Mouse (Mus musculus) kidney, postnatal 36 days (tissue): ENCODE results near the gene Ranbp1.
A peak's percentile ranks its signal among the peaks of the same experiment; 100 is the strongest.

Experiments
- DNase-seq, 2 experiments: peaks; one replicate each; pipeline ENCODE4 v3.0.0; 2021 to 2022; ENCODE audit warnings: mixed read lengths in 2 of 2

The Ranbp1 gene

DNA sequence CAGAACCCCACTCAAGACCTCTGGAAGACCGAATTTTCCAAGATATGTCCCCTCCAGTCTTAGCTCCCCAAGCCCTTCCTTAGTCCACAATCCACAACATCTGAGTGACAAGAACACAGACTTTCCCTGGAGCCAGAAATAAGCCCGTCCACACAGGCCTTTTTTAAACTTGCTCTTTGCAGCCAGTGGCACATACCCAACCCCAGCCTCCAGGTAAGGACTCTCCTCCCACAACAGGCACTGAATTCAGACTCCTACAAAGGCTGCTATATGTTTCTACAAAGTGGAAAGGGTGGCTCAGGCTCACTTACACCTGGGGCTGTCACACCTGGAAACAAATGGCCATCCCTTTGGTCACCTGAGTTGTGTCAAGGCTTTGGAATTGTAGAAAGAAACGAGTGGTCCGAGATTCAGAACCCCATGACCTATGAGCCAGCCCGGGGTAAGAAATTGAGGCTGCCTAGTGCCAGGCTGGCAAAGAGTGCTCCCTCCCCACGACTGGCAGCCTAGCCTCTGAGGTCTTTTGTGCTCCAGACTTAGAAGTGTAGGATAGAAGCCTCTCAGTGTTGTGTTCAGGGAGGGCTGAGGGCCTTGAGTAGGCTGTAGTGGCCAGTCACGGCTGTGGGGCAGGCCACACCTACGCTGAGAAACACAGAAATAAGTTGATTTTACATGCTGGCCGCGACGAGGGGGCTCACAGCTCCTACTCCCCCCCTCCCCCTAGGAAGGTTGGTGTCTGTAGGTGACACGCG lies 14.4 kb downstream of the Ranbp1 start:
- peak in 1 of 2 experiments; percentile 26 for DNase-seq

DNA sequence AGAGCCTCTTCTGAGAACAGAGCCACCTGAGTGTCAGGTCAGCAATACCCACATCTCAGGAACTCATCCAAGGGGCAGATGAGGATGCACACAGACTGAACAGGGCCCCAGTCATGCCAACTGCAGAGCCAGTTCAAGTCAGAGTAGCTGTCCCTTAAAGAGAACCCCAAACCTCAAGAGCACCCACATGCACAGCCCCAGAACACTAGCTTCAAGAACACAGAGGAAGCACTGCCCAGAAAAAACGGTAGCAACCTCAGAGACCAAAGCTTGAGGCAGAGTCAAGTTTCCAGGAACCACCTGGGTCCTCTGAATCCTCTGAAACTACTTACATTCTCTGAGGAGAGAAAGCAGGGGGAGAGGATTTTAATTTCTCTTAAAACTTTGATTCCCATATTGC lies 15.1 kb downstream of the Ranbp1 start:
- no peak for DNase-seq

GRCm38 (mm10) chr16:18231451-18231850 lies 17.1 kb downstream of the Ranbp1 start:
- DNase-seq, result no peak

DNA sequence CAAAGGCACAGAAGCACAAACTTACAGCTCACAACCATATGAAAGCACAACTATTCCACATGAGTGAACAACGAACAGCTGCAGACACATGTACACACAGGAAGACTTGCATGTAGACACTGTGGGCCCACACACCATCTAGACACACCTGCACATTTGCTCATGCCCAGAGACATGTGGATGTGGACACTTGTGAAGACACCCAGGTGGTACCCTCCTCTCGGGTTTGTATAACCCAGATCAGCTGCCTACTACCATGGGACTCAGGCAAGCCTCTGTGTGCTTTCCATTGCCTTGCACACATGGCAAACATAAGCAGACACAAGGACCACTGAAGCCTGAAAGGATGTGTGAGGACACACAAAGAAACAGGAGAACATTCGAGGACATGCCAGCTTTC lies 17.5 kb downstream of the Ranbp1 start:
- no peak for DNase-seq

DNA sequence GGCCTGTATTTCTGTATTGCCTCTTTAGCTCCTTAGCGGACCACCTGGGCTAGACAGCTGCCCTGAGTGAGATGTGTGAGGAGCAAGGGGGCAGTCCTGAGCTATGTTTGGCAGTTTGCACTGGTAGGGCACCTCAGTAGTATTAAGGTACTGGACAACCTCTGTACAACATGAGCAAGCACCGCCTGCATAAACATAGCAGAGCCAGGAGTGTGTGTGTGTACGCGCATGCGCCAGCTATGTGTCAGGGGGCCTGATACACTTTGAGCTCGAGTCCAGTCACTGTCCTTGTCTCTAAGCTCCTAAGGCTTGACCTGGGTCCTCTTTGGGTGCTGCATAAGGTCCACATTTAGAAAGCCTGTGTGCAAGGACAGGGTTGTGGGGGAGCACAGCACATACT lies 17.9 kb downstream of the Ranbp1 start:
- no peak for DNase-seq

DNA sequence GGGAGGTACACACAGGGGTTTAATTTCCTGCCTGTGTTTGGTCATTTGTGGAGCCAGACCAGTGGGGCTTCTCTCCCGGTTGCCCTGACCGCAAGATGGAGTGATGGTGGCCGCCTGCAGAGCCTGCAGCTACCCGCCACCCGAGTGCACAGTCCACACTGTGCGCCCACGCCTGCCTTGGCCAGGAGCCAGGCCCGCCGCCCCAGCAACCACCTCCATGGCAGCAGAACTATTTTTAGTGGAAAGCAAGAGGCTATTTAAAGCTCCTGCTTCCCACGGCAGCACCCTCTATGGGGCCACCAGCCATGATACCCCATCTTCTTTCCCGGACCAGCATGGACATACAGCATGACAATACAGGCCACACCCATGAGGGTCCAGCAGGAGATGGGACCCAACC lies 18.9 kb downstream of the Ranbp1 start:
- DNase-seq, result peak in 1 of 2 experiments; percentile 9

DNA sequence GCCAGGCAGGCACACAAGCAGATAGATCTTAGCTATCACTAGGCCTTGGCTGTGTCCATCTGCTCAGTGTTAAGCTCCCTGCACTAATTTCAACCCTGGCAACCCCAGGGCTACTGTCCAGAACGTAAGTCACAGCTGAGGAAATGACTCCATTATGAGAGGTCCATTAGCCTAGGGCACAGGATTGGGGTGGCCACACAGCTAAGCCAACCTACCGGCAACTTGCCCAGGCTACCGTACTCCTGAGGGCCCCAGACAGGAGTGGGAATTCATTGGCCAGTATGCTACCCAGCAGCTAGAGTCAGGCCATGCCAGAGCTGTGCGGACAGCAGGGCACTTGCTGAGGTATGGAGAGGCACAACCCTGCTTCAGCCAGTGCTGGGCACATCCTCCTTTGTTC lies 19.7 kb downstream of the Ranbp1 start:
- DNase-seq, result no peak

DNA sequence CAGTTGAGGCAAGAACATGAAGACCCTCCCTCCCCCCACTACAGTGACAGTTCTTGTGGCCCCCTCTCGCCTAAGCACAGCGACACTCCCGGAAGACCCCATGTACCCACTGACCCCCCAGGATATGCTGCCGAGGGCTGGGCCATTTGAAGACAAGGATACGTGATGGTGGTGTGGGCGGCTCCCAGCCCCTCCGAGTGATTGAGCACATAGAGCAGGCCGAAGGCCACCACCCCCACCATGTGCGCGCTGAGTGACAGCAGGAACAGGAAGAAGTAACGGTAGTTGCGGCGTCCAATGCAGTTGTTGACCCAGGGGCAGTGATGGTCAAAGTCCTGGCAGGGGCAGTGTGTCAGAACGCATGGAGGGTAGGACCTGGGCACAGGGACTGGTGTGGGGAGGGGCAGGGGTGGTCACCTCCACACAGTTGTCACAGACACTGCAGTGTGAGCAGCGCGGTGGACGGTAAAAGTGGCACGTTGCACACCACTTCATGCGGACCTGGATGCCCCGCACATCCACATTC lies 20.6 kb downstream of the Ranbp1 start:
- DNase-seq, result no peak

GRCm38 (mm10) chr16:18227187-18227586 lies 21.3 kb downstream of the Ranbp1 start:
- no peak for DNase-seq

DNA sequence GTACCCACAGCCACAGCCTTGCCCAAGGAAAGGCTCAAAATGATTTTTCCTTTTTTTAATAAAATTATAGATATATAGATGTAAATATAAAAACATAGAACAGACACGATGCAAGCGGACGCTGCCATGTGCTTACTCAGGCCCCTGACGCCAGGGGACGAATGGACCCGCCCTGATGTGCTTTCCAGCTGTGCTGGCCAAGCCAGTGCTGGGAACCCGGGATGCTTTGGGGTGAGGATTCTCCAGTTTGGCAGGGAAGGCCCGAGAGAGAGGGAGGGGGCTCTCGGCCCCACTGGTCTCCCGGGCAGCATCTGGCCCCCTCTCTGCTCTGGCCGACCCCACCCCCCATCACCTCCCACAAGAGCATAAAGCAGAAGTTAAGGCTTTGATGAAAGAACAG lies 26.3 kb downstream of the Ranbp1 start:
- DNase-seq, result no peak

DNA sequence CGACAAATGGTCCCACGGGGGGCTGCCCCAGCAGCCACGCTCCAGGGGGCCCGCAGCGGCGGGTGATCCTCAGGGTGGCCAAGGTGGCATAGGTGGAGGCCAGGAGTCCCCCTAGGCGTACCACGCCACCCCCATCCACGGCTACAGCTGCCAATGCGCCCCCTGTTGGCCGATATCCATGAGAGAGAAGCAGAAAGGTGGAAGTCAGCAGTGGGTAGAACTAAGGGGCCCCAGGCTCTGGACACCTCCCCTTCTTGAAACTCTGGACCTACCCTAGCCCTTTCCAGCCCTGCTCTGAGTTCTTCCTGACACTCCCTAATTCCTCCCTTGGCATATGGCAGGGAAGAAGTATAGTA lies 27.0 kb downstream of the Ranbp1 start:
- peak in 1 of 2 experiments; percentile 34 for DNase-seq

DNA sequence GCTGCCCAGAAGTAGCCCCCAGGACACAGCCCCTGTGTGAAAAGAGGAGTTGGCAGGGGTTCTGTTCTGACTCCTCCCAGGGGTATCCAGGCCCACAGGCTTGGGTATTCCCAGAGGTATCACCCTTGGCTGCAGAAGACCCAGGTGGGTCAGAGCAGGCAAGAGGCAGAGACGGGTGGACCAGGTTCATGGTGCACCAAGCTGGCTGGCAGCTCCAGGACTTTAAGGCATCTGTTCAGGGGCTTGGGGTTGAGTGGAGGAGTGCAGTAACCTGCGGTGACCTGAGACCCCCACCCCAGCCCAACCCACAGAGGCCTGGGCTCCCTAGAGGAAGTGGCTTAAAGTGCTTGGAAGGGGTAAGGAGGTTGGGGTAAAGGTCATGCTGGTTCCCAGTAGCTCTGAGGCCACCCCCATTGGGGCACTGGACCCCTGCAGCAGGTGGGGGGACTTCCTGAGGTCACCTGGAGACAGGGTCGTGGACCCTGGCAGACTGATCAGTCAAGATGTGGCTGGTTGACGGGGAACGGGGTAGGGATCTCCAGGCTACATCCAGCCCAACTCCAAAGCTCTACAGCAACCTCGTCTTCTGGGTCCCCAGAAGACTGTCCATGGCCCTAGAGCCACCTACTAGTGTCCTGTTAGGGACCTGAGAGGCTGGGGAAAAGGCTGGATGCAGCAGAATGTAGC lies 27.5 kb downstream of the Ranbp1 start:
- DNase-seq, result no peak

DNA sequence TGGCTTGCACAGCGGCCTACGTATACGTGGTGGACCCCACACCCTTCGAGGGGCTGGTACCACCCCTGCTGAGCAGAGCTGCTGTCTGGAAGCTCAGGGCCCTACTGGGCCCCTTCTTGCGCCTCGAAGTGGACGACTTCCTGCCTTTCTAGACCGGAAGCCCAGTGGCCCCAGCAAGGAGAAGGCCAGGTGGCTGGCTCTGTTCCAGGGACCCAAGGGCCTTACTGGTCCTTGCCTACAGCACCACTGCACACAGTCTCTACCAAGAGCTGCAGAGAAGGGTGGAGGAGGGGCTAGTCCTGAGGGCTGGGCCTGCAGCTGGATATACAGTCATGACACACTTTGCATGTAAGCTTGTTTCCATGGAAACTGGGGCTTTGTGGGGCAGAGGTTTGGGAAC lies 28.5 kb downstream of the Ranbp1 start:
- peak; percentile 11 to 48 for DNase-seq

GRCm38 (mm10) chr16:18218580-18218996 lies 29.9 kb downstream of the Ranbp1 start:
- DNase-seq, result no peak

GRCm38 (mm10) chr16:18217579-18217978 lies 31.0 kb downstream of the Ranbp1 start, which contains the start of gene Ccdc188:
Gene Ccdc188, plus strand, starts transcription at chr16:18217879.
- DNase-seq, result no peak

GRCm38 (mm10) chr16:18214858-18215257 lies 33.7 kb downstream of the Ranbp1 start:
- no peak for DNase-seq

GRCm38 (mm10) chr16:18213689-18214088 lies 34.8 kb downstream of the Ranbp1 start:
- no peak for DNase-seq

- peak; percentile 82 to 95 for DNase-seq
Observed at GRCm38 (mm10) chr16:18211417-18212171, 36.9 kb downstream of the Ranbp1 start.

- DNase-seq, result peak; percentile 55 to 82
Observed at GRCm38 (mm10) chr16:18210701-18211416, 37.7 kb downstream of the Ranbp1 start.

DNA sequence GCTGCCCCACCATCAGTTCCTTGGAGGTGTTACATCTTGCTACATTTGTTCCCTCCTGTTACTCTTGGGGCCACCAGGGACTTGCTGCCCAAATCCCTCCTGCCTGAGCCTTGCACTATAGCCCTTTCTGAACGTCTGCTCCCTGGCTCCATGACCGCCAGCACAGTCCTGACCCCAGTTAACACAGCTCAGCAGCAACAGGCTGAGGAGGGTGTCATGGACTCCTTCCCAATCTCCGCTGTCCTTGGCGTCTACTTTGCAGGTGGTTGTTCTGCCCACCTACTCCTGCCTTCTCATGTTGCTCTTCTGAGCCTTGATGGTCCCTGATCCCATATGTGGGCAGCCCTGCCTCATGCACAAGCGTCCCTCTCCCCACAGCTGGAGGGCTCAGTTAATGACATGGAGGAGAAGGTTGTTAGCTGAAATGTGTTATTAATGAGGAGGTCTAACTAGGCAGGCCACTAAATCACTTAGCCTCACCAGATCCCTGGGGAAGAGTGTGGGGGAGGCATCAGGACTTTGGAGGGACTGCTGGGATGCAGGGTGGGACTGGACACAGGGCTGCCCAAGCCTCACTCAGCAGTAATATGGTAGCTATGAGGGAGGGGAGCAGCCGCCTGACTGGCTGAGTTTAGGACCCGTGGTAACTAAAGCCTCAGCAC lies 45.0 kb downstream of the Ranbp1 start:
- no peak for DNase-seq

- no peak for DNase-seq
Observed at GRCm38 (mm10) chr16:18202061-18202460, 46.5 kb downstream of the Ranbp1 start.

- no peak for DNase-seq
Observed at GRCm38 (mm10) chr16:18201620-18202019, 46.9 kb downstream of the Ranbp1 start.
